In the genomic region with DNA sequence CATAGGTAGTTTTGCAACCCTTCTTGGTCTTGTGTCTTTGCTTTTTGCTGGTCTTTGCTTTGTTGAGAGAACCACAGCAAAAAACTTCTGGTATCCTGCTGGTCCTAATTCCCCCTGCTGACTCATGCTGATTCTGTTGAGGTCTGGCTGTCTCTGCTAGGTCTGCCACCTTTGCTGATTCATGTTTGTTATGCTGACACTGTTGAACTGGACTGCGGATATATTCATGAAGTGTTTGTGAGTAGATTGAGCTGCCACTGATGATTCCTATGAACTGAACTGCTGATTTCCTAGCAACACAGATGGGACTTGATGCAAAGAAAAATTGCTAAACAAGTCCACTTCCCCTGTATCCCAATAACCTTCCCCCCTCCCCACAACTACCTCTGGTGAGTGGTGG, we compare ENCODE assay signal across 20 mouse cellular contexts.
"Had no signal": no experiment of that assay in that cellular context is flagged by ENCODE, and none has a peak within 500 bp of the region (broad histone marks: within the 10 kb centered on the region; RNA-seq: fewer than 3 reads in every experiment).

No protein-coding gene starts in this region.

- H3K4me2 ChIP-seq: kidney, embryonic 15.5 days; limb, embryonic 12.5 days; limb, embryonic 15.5 days; liver, embryonic 11.5 days; midbrain, embryonic 12.5 days; midbrain, embryonic 15.5 days; neural tube, embryonic 12.5 days; neural tube, embryonic 15.5 days had no signal

- H3K36me3 ChIP-seq: kidney, embryonic 15.5 days; limb, embryonic 12.5 days; limb, embryonic 15.5 days; midbrain, embryonic 12.5 days; midbrain, embryonic 15.5 days; neural tube, embryonic 12.5 days; neural tube, embryonic 15.5 days had no signal

- H3K4me3 ChIP-seq: kidney, embryonic 15.5 days; left cerebral cortex, adult 2 months; limb, embryonic 12.5 days; limb, embryonic 15.5 days; midbrain, embryonic 12.5 days; midbrain, embryonic 15.5 days; neural tube, embryonic 12.5 days; neural tube, embryonic 15.5 days had no signal

- ATAC-seq: intestine, postnatal 0 days; liver, postnatal 0 days; midbrain, embryonic 15.5 days had no signal

- H3K27ac ChIP-seq: kidney, embryonic 15.5 days; left cerebral cortex, adult 2 months; limb, embryonic 12.5 days; limb, embryonic 15.5 days; liver, embryonic 14.5 days; midbrain, embryonic 12.5 days; midbrain, embryonic 15.5 days; neural tube, embryonic 12.5 days; neural tube, embryonic 15.5 days had no signal

- DNase-seq: kidney, adult 8-10 months; kidney, postnatal 10 days; kidney, postnatal 36 days; layer of hippocampus, postnatal 36 days; liver, postnatal 0 days; right cerebral cortex, adult 18-20 months; right cerebral cortex, postnatal 14 days; right cerebral cortex, postnatal 4 days; thymus, postnatal 25 days had no signal

- H3K9ac ChIP-seq: kidney, embryonic 15.5 days; limb, embryonic 12.5 days; limb, embryonic 15.5 days; liver, embryonic 14.5 days; liver, postnatal 0 days; midbrain, embryonic 12.5 days; midbrain, embryonic 15.5 days; neural tube, embryonic 12.5 days; neural tube, embryonic 15.5 days had no signal

- H3K9me3 ChIP-seq: kidney, embryonic 15.5 days; limb, embryonic 12.5 days; limb, embryonic 15.5 days; midbrain, embryonic 12.5 days; midbrain, embryonic 15.5 days; neural tube, embryonic 12.5 days; neural tube, embryonic 15.5 days had no signal

- H3K4me1 ChIP-seq: kidney, embryonic 15.5 days; limb, embryonic 12.5 days; limb, embryonic 15.5 days; midbrain, embryonic 12.5 days; midbrain, embryonic 15.5 days; neural tube, embryonic 12.5 days; neural tube, embryonic 15.5 days had no signal

- H3K27me3 ChIP-seq: kidney, embryonic 15.5 days; limb, embryonic 12.5 days; limb, embryonic 15.5 days; midbrain, embryonic 12.5 days; midbrain, embryonic 15.5 days; neural tube, embryonic 12.5 days; neural tube, embryonic 15.5 days had no signal
